Mouse (Mus musculus): ENCODE results near the gene Pum3.

DNA sequence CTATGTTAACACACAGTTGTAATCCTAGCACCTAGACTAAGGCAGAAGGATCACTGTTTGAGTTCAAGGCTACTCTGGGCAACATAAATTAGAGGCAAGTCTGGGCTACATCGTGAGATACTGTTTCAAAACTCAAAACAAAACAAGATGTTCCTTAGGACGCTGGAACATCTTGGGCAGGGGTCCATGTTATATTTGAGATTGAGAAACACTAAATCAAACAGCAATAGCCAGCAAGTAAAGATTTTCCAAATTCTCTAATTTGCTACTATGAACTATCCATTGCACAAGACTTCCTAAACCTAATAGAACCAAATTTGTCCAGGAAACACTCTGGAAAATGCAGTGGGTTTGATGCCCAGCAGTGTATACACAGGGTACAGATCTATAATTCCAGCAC lies 1.8 kb downstream of the Pum3 start:
- no peak for TF ChIP-seq POLR2A (IDR thresholded peaks at IDR 0.05; ENCODE audit: control insufficient read depth, extremely low read depth, insufficient read depth, low read length, poor library complexity)
- TF ChIP-seq CTCF (IDR thresholded peaks at IDR 0.05; ENCODE audit: borderline replicate concordance, control insufficient read depth, extremely low read depth, insufficient read depth, low read length, poor library complexity), result no peak
